Mouse (Mus musculus) myocyte (in vitro differentiated cells): ENCODE data around the gene Odaph. TPM values are rescaled to one million over a fixed set of nuclear protein-coding genes. Genes with fewer than 3 reads are reported as not detected.

Experiments used
- H3K27me3 ChIP-seq: one replicate; pipeline ENCODE4 v1.6.1; 2011; ENCODE audit not compliant: control insufficient read depth, insufficient read depth, insufficient read length
- H3K36me3 ChIP-seq: one replicate; pipeline ENCODE4 v1.6.1; 2011; ENCODE audit not compliant: control insufficient read depth, insufficient read depth
- H3K4me2 ChIP-seq: one replicate; pipeline ENCODE4 v1.6.1; 2011; ENCODE audit warnings: low read depth, control low read depth
- H3K4me3 ChIP-seq: one replicate; pipeline ENCODE4 v1.5.1; 2011; ENCODE audit warnings: mild to moderate bottlenecking, control low read depth, moderate library complexity
- H3K79me2 ChIP-seq: one replicate; pipeline ENCODE4 v1.6.1; 2011; ENCODE audit not compliant: control insufficient read depth, insufficient read depth
- H3ac ChIP-seq: one replicate; pipeline ENCODE4 v1.6.1; 2011; ENCODE audit not compliant: control insufficient read depth, insufficient read length
- CEBPB ChIP-seq: IDR thresholded peaks from 2 replicates; pipeline ENCODE4 v1.6.1; 2011; ENCODE audit warnings: mild to moderate bottlenecking, moderate library complexity; ENCODE audit not compliant: poor library complexity, insufficient read depth, severe bottlenecking
- E2F4 ChIP-seq: IDR thresholded peaks from one replicate; pipeline ENCODE4 v1.6.1; 2011; ENCODE audit warnings: mild to moderate bottlenecking, control low read depth, moderate library complexity; ENCODE audit not compliant: insufficient read depth
- MAX ChIP-seq: IDR thresholded peaks from one replicate; pipeline ENCODE4 v1.6.1; 2011; ENCODE audit warnings: low read depth, mild to moderate bottlenecking, control low read depth
- MYOD1 ChIP-seq, 3 experiments: IDR thresholded peaks; one replicate each; pipeline ENCODE4 v1.6.1; 2011; ENCODE audit warnings: control low read depth in 2 of 3, low read depth in 2 of 3, mild to moderate bottlenecking in 2 of 3, moderate library complexity in 1 of 3; ENCODE audit not compliant: insufficient read length in 2 of 3, control insufficient read depth in 1 of 3
- MYOG ChIP-seq, 3 experiments: IDR thresholded peaks; one replicate each; pipeline ENCODE4 v1.6.1; 2011; ENCODE audit warnings: control low read depth in 2 of 3, low read depth in 2 of 3, mild to moderate bottlenecking in 2 of 3; ENCODE audit not compliant: insufficient read length in 2 of 3, control insufficient read depth in 1 of 3, insufficient read depth in 1 of 3
- POLR2A ChIP-seq: IDR thresholded peaks from one replicate; pipeline ENCODE4 v1.6.1; 2011; ENCODE audit warnings: low read depth, mild to moderate bottlenecking, control low read depth, moderate library complexity; ENCODE audit not compliant: insufficient read length
- POLR2AphosphoS2 ChIP-seq: IDR thresholded peaks from one replicate; pipeline ENCODE4 v1.6.1; 2011; ENCODE audit warnings: low read depth, control low read depth; ENCODE audit not compliant: insufficient read length
- REST ChIP-seq: IDR thresholded peaks from one replicate; pipeline ENCODE4 v1.6.1; 2011; ENCODE audit warnings: mild to moderate bottlenecking, control low read depth, moderate library complexity; ENCODE audit not compliant: insufficient read depth, insufficient read length
- SRF ChIP-seq: IDR thresholded peaks from one replicate; pipeline ENCODE4 v1.6.1; 2011; ENCODE audit warnings: low read depth; ENCODE audit not compliant: control insufficient read depth, insufficient read length
- TCF12 ChIP-seq: IDR thresholded peaks from one replicate; pipeline ENCODE4 v1.6.1; 2011; ENCODE audit warnings: mild to moderate bottlenecking, control low read depth; ENCODE audit not compliant: poor library complexity, insufficient read depth, severe bottlenecking
- USF1 ChIP-seq: IDR thresholded peaks from one replicate; pipeline ENCODE4 v1.6.1; 2011; ENCODE audit warnings: low read depth, mild to moderate bottlenecking, control low read depth, moderate library complexity
- polyA plus RNA-seq: library from polyadenylated mRNA; unstranded; fragments of >200 nt; fragmentation: generic; extraction: Trizol; gene quantifications from one replicate; pipeline ENCODE4 v1.2.1, GENCODE M21; 2012; ENCODE audit warnings: missing spikeins

Gene Odaph
- polyA plus RNA-seq, 1 experiment: not detected

GRCm38 (mm10) chr5:92042377-92043348, 55.4 kb downstream of the Odaph start:
- Histone ChIP-seq H3K79me2 (no peaks in the 10 kb centered on the region), H3K4me3 (peak overlapping the region; percentile 66), H3K27me3 (no peaks in the 10 kb centered on the region), H3ac (no peak overlapping the region), H3K4me2 (peak overlapping the region; percentile 97), H3K36me3 (no peaks in the 10 kb centered on the region)
- TF ChIP-seq SRF: no peak
- TF ChIP-seq MYOG (IDR thresholded peaks at IDR 0.05; ENCODE audit: control insufficient read depth in 1 of 3, insufficient read depth in 1 of 3, insufficient read length in 2 of 3, low read depth in 2 of 3): peak in 2 of 3 experiments; percentile 40 to 78
- peak; percentile 12 for TF ChIP-seq POLR2A
- peak; percentile 52 for TF ChIP-seq TCF12
- TF ChIP-seq MYOD1 (IDR thresholded peaks at IDR 0.05; ENCODE audit: control insufficient read depth in 1 of 3, insufficient read length in 2 of 3, low read depth in 2 of 3): peak in 2 of 3 experiments; percentile 57 to 72

DNA sequence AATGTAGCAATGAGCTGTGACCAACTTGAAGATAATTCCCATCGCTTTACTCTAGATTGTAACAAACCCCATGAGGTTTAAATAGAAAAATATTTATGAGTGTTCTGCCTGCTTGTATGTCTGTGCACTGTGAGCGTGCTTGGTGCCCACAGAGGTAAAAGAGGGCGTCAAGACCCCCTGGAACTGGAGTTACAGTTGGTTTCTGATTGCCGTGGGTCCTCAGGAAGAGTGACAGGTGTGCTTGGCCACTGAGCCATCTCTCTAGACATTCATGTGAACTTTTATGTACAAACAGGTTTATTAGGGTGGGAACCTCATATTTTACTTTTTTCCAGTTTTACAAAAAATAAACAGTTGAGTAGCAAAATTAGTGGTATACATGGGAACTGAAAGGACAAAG, 56.5 kb downstream of the Odaph start, which contains the start of gene Cdkl2:
Gene Cdkl2 (minus strand): TSS at position 101 of the 400 bp plus-strand sequence.
- no peak within 1 kb of the TSS for H3ac ChIP-seq
- TF ChIP-seq SRF (no peak), POLR2AphosphoS2 (no peak), MYOD1 (IDR thresholded peaks at IDR 0.05; ENCODE audit: control insufficient read depth in 1 of 3, insufficient read length in 2 of 3, low read depth in 2 of 3) (no peak), USF1 (no peak), E2F4 (no peak), TCF12 (no peak), MAX (no peak), REST (no peak), CEBPB (no peak), POLR2A (no peak)
- H3K79me2 ChIP-seq: no peaks in the 10 kb centered on the region
- no peaks in the 10 kb centered on the region for H3K27me3 ChIP-seq
- H3K4me2 ChIP-seq: peak within 1 kb of the TSS; percentile 97
- H3K36me3 ChIP-seq: no peaks in the 10 kb centered on the region
- peak within 1 kb of the TSS; percentile 66 for H3K4me3 ChIP-seq

Other genes with a start within 250 kb of the Odaph start
- gene Rchy1, start 24.4 kb upstream of the Odaph start, polyA plus RNA-seq: 29.8 TPM
- gene Cdkl2, start 56.4 kb downstream of the Odaph start, polyA plus RNA-seq: 0.53 TPM
- gene G3bp2, start 96.2 kb downstream of the Odaph start, polyA plus RNA-seq: 25.8 TPM
- 55.2 TPM for gene Uso1, start 150.5 kb downstream of the Odaph start, polyA plus RNA-seq
- not detected for gene U90926, start 227.9 kb downstream of the Odaph start, polyA plus RNA-seq